Mouse (Mus musculus) frontal cortex, postnatal 10 days (tissue): ENCODE results near the gene Gm21093.
"Not testable (repeated sequence)": the region's sequence is repeated elsewhere in the genome, so short reads cannot be mapped to it uniquely, and the experiment has no call there.

Source experiments
- DNase-seq, 2 experiments: peaks; one replicate each; pipeline ENCODE4 v3.0.0; 2022; ENCODE audit warnings: low spot score in 2 of 2, mixed read lengths in 1 of 2

Gene Gm21093

DNA sequence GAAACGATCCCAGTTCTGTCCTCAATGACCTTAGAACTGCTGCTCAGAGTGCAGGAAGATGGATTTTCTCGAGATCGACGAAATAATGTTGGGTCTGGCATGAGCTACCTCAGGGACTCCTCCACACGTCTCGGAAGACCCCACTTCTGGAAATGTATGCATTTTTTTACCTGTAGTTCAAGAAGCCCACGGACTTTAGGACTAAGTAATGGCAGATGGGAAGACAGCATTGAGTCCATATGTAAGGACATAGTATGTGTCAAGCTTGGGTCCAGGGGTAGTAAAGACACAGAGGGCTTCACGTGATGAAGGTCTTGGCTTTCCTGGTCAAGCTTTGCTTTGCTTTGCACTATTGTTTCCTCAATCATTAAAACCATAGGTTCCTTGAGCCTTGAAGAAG is at the start of gene Gm21093:
Gm21093 (minus strand) TSS at position 101 of the 400 bp plus-strand sequence.
- not testable (repeated sequence) for DNase-seq
